Mouse (Mus musculus) T-cell, adult 2 months (primary cell): ENCODE measurements around the gene Adgrl3.

Experiments used
- DNase-seq: peaks from one replicate; pipeline ENCODE4 v3.0.0; 2022; ENCODE audit warnings: low spot score

Gene Adgrl3

GRCm38 (mm10) chr5:81019590-81020254 is at the start of gene Adgrl3:
TSS of gene Adgrl3 (plus strand) at chr5:81020138.
- DNase-seq, result no peak

- no peak for DNase-seq
Observed at GRCm38 (mm10) chr5:81019166-81019565, 772 bp upstream of the Adgrl3 start.

- no peak for DNase-seq
Observed at GRCm38 (mm10) chr5:81020281-81021005, 505 bp downstream of the Adgrl3 start.

DNA sequence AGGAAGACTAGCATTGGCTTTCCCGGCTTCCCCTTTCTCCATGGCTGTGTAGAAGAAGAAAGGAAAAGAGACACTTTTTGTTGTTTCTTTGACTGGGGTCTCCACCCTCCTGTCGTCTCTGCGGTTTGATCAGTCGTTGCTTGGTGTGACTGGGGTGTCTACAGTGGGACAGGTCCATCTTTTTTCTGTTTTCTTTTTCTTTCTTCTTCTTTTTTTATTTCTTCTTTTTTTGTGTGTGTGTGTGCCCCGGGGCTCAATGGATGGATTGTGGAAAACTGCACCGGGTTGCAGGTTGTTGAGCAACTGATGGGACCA is 1.0 kb downstream of the Adgrl3 start:
- no peak for DNase-seq

DNA sequence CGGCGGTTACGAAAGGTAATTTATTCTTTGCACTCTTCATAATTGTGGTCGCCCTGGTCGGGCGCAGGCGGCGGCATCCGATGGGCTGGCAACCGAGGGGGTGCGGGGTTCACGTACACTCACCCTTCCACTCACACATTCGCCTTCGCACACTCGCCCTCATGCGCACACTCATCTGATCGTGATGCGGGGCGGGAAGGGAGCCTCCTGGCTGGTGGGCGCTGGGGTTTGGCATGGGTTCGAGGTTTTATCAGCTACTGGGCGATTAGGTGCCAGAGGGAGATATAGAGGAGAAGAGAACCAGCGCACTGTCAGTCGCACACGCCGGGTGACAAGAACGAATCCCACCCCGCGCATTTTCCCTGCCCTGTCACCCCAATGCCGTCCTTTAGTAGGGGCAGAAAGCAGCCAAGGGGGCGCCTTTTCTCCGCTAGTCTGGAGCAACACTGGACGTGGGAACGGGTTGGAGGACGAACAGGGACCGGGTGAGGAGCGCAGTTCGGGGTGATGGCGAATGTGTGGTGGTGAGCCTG is 1.5 kb downstream of the Adgrl3 start:
- no peak for DNase-seq

- DNase-seq, result no peak
Observed at GRCm38 (mm10) chr5:81021864-81022305, 1.9 kb downstream of the Adgrl3 start.

DNA sequence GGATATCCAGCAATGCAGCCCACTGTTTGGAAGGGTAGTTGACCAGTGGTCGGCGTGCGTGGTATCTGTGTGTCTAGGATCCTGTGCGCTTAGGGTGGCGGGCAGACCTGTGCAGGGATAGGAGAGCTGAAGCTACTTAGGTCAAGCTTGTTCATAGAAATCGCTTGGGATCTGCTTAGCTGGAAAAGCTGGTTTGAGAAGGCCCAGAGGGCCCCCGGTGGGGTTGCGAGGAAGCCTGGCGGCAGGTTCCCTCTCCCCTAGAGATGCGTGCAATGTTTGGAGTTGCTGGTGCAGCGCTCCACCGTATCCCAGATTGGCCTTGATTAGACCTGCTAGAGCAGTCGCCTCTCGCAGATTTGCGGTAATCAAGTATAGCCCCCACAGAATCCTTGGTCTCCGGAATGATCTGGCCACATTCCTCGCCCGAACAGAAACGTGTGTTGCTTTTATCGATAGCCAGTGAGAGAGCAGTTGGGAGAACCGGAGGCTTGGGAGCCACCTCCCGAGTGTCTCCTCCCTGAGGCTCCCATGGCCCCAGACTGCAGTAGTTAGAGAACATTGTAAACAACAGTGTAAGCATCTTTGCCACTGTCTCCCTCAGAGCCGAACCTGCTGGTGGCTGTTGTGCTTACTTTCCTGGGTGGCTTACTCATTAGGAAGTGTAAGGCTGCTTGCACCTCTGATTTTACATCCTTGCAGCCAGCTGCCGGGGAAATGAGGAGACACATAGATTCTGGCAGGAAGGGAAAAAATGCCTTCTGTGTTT is 2.6 kb downstream of the Adgrl3 start:
- no peak for DNase-seq

DNA sequence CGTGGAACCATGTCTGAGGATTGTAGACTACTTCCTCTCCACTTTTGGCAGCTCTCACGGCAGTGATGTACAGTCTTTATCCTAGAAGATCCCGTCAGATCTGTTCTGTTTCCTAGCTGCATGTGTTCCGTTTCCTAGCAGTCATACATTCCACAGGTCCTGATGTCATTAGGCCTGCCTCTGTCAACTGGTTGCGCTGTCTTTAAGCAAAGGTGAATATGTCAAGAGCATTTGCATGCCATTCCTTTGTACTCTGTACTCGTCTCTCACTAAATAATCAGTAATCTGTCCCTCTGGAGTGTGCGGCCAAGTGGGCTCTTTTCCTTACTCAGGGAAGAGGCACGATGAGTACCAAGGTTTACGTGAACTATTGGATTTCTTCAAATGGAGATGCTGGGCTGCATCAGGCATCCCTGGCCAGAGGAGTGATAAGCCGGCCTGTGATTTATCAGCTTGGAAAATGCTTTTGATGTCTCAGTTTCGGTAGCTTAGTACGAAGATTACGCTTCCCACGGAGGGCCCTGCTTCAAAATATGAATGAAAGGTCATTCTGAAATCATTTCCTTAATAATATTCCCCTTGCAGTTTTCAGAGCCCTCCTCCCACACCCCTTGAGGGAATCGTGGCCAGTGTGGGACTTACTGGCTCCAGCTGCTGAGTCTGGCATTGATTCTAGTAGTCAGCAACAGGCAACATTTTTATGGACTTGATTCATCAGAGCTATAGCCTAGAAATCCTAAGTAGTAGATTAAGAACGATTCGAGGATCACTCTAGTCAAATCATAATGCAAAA is 4.2 kb downstream of the Adgrl3 start:
- DNase-seq, result no peak

DNA sequence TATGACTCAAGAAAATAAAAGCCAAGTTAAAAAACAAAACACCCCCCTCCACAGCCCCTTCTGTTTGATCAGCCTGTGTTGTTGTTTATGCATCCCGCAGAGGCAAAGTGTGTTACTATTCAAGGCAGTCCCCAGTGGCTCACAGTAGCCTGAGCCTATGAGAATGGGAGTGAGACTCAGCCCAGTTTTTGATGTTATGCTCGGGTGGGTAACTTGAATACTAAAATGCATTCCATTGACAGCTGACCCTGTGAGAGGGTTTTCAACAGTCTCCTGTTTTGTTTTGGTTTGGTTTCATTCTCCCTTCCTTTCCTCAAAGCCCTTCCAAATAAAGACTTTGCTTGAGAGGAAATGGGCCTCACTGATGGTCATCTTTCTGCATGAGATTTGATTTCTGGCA is 8.9 kb downstream of the Adgrl3 start:
- no peak for DNase-seq

DNA sequence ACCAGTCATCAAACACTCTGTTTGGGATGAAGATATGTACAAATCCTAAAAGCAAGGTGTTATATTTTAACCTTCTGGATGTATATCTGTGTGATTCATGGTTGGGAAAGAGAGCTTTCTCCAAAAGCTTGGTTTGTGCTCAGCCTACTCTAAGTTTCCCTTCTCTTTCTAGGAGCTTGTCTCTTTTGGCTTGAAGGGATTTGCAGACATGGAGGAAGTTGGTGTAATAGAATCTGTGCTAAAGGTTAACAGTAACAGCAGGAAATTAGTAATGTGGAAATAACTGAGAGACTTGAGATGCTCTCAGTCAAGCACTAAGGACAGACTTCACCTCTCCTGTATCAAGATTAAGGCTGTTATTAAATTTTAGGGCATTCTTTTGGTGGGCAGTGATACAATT is 17.2 kb downstream of the Adgrl3 start:
- DNase-seq, result no peak

- DNase-seq, result no peak
Observed at GRCm38 (mm10) chr5:81043875-81044274, 23.9 kb downstream of the Adgrl3 start.

GRCm38 (mm10) chr5:81046128-81046527 is 26.2 kb downstream of the Adgrl3 start:
- DNase-seq, result no peak

DNA sequence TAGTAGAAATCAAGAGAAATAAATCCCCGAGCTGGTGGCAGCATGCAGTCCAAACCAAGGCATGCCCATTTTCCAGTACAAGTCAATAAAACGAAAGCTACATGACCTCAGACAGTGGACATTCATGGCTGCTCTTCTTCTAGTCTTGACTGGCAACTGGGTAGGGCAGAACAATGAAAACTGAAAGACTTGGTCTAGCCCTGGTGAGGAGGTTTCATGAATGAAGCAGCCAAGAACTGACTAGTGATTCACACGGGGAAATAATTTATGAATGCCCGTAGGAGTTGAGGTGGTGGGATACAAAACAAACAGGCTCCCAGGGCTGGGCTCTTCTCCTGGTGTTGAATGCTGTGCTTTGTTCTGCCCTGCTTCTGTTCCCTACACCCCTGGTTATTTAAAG is 34.7 kb downstream of the Adgrl3 start:
- DNase-seq, result no peak

GRCm38 (mm10) chr5:81055253-81055652 is 35.3 kb downstream of the Adgrl3 start:
- no peak for DNase-seq

DNA sequence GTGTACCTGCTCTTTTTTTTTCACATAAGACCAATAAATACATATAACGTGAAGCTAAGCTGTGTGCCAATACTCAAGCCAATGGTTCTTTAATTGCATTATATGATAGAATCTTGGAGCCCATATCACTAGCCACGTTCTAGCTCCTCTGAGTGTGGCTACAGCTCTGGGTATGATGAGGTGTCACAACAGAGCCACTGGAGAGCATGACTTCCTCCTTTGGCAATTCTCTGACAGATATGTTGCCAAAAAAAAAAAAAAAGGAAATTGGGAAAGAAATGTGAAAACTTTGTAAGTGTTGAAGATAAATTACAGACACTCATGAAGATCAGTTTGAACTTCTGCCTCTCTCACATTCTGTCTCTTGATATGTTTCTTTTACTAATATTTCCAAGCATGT is 38.2 kb downstream of the Adgrl3 start:
- no peak for DNase-seq

DNA sequence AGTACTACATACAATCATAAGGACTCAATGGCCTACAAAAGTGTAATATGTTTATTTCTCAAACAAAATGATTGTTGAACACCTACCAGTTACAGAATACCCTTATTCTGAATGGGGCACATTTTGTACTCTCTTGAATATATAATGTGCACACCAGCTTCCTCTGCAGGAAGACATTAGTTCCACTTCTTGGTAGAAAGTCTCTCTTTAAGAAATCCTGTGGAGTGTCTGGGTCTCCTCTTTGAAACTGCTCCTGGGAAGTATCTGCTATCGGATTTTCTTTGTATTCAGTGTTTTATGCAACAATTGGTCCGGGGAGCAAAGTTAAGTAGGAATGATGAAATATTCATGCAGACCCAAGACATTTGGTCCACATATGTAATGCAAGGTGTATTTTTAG is 41.0 kb downstream of the Adgrl3 start:
- no peak for DNase-seq

- DNase-seq, result no peak
Observed at GRCm38 (mm10) chr5:81061386-81061785, 41.4 kb downstream of the Adgrl3 start.

GRCm38 (mm10) chr5:81064026-81064425 is 44.1 kb downstream of the Adgrl3 start:
- DNase-seq, result no peak

- no peak for DNase-seq
Observed at GRCm38 (mm10) chr5:81068173-81068572, 48.2 kb downstream of the Adgrl3 start.

- no peak for DNase-seq
Observed at GRCm38 (mm10) chr5:81068839-81069238, 48.9 kb downstream of the Adgrl3 start.

- no peak for DNase-seq
Observed at GRCm38 (mm10) chr5:81072888-81073287, 53.0 kb downstream of the Adgrl3 start.

- DNase-seq, result no peak
Observed at GRCm38 (mm10) chr5:81073875-81074274, 53.9 kb downstream of the Adgrl3 start.
